Mouse (Mus musculus): ENCODE measurements around the gene Kcnd3.
"Not testable (repeated sequence)": the region's sequence is repeated elsewhere in the genome, so short reads cannot be mapped to it uniquely, and the experiment has no call there.

Kcnd3 gene

DNA sequence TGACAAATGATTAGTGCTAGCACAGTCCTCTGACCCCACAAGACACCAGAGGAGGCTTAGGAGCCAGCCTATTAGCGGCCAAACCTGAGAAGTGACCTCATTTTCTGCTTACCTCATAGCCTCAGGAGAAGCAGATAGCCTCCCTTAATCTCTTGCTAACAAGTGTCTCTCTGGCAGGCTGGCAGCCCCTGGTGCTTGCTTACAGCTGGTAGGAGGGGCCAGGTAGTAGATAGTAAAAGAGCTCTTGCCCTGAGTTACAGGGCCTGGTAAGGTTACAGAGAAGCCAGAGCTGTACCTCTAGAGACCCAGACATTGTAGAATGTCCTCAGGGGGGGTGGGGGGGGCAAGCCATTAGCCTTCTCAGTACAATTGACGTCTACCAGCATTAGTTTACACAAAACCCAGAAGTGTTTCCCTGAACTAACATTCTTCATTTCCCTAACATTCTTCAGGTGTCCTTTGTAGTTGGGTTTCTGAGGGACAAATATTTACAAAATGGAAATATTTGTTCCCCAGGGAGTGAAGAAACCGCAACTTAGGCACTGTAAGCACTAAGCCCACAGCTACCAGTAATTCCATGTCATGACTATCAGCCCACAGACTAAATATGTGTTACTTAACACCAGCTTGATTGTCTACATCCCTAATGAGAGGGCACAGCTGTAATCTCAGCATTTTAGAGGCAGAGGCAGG lies 247.3 kb downstream of the Kcnd3 start:
- no peak for DNase-seq (ENCODE audit: low spot score in 2 of 2)

DNA sequence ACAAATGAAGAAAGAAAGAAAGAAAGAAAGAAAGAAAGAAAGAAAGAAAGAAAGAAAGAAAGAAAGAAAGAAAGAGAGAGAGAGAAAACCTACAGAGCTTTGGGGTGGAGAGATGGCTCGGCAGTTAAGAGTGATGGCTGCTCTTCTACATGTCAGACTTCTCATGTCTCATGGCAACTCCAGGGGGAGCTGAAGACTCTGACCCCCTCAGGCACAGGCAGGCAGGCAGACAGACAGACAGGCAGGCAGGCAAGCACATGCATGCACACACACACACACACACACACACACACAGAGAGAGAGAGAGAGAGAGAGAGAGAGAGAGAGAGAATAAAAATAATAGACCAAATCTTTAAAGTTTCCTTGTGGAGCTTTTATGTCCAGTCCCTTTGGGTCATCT lies 248.7 kb downstream of the Kcnd3 start:
- DNase-seq (ENCODE audit: low spot score in 2 of 2), result not testable (repeated sequence)

DNA sequence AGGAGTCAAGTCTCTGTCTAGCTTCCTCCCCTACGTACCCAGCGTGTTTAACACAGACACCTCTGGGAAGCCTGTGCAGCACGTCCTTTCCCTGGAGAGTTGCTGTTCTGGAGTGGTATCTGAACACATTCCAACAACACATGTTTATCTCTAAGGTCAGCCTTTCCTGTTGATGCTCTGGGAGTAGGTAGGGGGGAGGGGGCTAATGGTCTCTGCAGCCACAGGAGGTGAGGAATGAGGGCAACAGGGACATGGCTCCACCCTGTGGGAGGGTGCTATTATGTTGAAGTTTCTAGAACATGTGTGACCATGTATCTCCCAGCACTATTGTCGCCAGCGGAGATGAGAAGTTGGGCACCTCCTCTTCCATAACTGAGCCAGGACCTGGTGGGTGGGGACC lies 249.3 kb downstream of the Kcnd3 start:
- no peak for DNase-seq (ENCODE audit: low spot score in 2 of 2)

DNA sequence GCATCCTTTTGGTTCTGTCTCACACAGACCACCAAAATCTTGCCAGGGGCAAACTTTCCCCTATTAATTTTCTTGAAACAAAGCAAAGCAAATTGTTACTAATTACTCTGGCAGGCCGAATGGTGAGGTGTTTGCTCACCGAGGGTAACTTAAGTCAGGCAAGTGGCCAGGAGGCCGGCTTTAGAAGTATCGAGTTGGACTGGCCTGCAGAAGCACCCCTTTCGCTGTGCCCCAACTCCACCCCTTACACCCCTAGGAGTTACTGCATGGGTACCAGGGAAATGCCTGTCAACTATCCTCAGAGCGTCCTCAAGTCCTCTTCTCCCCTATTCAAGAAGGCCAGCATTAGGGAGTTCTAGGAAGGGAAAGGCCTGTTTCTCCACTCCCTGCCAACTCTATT lies 251.4 kb downstream of the Kcnd3 start:
- no peak for DNase-seq (ENCODE audit: low spot score in 2 of 2)

DNA sequence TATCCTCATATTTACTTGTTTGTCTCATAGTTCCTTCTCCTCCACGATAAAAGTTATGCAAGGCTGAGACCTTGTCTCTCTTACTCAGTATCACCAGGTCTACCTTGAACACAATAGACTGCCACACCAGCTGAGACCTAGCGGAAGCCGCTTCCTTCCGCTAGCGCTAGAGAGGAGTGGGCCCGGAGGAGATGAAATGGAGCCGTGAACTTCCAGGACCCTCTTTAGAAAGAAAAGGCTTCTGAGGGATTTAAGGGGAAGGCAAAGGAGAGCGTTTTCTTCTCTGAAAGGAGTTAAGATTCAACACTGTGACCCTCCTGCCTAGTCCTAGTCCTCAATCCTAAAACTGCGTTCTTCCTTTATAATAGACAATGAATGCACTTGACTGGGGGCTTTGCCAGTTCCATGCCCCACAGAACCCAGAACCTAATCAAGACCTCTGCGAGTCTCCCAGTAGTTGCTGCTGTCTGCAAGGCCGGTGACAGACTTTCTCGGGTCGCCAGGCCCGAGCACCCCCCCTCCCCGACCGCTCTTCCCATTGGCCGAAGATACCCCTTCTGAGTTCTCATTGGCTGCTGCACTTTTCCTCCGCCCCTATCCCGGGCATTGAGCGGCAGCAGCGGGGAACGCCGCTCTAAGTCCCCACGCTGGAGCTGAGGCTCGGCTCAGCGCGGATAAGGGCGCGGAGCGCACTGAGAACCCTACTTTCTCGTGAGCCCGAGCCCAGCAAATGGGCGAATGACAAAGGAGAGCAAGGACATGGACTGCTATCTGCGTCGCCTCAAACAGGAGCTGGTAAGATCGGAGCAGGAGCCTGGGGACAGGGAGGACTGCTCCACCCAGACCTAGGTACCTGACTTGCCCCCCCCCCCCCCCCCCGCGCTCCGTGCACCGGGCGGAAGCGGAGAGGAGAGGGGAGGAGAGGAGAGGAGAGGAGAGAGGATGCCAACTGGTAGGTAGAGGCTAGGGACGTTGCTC lies 252.2 kb downstream of the Kcnd3 start, which contains the start of gene Inka2:
Inka2 (plus strand) TSS at position 569 of the 978 bp plus-strand sequence.
- DNase-seq (ENCODE audit: low spot score in 2 of 2), result peak; percentile 74 to 83

DNA sequence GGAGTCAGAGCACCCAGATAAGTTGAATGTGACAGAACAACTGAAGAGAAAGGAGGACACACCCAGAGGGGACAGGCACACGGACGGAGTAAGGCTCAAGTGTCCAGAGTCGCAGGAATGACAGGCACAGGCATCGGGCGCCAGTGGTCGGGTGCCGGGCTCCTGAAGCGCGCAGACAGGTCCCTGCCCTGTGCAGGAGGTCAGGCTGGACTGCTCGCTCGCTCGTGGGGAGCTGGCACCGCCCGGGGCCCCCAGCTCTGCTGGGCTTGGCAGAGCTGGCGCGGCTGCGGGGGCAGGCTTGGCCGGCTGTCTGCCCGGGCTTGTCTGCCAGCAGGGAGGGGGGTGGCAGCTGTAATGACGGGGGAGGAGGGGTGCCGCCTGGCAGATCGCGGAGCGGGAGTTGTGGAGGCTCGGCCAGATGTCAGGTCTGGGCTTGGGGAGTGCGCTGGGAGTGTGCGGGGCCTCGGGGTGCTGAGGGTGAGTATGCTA lies 253.0 kb downstream of the Kcnd3 start:
- DNase-seq (ENCODE audit: low spot score in 2 of 2), result peak; percentile 79 to 80

DNA sequence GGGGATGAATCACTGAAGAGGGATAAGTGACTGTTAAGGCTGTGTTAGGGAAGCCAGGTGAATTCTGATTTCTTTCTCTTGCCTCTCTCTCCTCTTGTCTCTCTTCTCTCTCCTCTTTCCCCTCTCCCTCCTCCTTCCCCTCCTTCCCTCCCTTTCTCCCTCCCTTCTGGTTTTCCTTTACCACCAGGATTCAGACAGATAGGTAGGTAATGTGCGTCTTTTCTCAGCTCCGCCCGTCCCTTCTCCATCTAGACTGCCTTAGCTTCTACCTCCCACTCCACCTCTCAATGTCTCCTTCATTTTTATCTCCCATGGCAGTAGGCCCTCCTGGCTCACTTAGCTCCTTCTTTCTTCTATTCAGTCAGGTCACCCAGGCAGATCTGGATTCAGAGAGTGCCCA lies 253.4 kb downstream of the Kcnd3 start:
- DNase-seq (ENCODE audit: low spot score in 2 of 2), result no peak

DNA sequence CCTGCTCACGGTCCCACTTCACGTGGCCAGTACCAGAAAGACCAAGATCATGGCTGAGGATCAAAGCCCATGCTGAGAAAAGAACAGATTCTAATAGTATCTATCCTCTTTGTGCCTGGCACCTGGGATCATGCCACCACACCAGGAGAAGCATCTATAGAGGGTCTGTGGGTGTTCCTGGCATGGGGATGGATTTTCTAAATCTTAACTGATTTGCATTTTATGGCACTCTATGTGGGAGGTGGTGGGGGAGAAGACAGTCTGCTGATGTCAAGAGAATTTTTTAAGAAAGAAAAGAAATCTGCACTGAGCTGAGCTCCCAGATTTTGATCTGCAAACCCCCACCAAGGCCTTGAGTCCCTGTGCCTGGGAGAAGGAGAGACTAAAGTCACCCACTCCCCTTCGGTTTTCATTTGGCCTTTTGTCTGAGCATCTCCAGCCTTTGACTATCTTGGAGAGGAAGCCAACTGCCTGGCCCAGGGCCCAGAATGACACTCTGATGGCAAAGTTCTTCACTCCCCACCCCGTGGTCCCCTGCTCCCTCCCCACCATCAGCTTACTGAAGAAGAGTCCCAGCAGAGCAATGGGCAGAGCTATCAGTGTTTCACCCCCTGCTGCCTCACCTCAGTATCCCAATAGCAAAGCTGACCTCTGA lies 254.4 kb downstream of the Kcnd3 start:
- no peak for DNase-seq (ENCODE audit: low spot score in 2 of 2)

DNA sequence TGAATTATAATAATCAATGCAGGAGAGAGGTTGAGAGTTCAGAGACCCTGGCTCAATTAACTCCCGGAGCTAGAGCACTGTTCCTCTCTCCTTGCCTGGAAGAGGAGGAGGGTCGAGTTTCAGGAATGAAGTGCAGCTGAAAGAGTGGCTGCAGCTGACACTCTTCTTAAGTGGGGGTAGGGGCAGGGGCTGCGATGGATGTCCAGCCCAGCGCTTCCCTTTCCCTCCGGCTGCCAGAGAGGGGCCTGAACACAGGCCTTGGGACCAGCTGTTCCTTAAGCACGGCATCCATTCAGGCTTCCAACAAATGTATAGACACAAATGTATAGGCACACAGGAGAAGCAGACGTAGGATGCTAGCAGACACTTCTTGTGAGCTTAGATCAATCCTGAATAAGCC lies 255.5 kb downstream of the Kcnd3 start:
- no peak for DNase-seq (ENCODE audit: low spot score in 2 of 2)

DNA sequence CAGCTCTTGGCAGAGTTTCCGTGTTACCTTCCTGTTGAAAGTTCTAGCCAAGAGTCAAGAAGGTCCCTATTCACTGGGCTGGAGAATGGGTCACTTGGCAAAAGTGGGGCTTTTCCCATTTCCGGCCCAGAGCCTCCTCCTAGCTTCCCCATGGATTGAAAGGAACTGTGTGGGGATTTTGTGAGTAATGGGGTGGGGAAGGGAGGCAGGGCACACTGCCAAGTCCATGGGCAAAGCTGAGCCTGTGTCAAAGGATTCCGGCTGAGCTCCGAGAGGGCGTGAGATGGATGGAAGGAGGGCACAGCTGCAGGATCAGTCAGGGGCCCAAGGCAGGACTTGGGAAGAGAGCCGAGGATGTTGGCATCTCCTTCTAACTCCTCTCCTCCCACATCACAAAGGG lies 258.1 kb downstream of the Kcnd3 start:
- peak; percentile 65 to 68 for DNase-seq (ENCODE audit: low spot score in 2 of 2)

DNA sequence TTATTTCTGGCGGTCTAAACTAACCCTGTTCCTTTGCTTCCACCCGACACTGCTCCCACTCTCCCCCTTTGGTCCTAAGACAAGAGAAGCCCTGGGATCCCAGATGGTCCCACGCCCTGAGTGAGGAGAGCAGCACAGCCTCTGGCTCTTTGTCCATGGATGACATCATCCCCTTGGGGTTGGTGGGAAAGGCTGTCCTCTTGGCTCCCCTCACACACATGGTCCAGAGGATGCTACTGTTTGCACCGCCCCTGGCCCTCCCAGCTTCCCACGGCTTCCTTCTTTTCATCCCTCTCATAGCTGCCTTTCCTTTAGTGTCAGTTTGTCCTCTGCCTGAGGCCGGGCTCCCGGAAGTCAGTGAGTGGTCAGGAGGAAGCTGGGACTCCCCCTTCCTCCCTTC lies 259.6 kb downstream of the Kcnd3 start:
- DNase-seq (ENCODE audit: low spot score in 2 of 2), result no peak

DNA sequence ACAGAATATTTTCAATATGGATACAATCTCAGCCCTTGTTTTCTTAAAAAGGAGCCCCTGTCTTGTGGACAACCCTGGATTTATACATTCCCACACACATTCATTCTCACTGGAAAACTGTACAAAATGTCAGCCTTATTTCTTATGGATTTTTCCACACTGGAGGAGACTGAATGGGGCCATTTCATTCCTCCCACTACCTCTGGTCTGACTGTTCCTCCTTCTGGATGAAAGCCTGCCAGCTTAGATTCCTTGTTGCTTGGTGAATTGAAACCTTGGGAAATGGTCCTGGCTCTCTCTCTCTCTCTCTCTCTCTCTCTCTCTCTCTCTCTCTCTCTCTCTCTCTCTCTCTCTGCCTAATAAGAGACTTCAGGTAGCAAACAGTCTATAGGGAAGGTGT lies 260.7 kb downstream of the Kcnd3 start:
- no peak for DNase-seq (ENCODE audit: low spot score in 2 of 2)

DNA sequence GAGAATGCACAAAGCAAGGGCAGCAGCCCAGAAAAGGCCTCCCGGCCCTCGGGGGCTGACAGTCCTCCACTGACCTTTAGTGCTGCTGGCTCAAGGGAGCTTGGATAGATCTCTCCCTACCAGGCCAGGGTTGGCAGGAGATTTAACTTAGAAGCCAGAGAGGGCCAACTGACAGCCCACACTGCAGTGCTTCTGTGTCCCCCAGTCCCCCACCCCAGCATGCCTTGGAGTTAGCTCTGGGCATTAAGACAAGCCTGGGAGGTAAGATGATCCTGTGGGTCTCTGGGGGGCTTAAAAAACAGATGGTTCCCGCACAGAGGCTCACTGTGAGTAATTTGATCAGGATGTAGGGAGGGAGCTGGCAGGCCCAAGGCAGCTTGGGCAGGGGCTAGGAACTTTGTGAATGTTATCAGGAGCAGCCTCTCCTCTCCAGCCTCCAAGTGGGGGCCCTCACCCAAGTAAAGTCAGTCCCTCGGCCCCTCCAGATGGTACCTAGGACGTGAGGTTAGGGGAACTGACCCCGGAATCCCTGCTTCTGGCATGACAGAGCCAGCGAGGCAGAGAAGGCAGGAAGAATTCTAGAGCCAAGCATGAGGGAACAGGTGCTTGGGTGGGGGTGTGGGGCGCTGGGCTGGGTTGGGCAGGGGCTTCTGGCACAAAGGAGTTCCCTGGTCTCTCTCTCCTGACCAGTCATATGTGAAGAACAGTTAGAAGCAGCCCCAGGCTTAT lies 262.1 kb downstream of the Kcnd3 start:
- DNase-seq (ENCODE audit: low spot score in 2 of 2), result no peak

DNA sequence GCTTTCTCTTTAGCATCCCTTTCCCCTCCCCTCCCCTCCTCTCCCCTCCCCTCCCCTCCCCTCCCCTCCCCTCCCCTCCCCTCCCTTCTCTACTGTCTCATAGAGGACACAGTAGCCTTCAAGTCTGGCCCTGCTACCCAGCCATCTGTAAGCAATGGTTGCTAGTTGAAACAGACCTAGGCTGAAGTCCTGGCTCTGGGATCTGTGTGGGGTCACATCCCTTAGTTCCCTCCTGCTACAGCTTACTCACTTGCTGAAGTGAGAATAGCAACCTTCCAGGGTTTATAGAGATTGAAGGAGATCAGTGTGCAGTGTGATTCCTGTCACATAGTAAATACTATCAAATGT lies 262.7 kb downstream of the Kcnd3 start:
- no peak for DNase-seq (ENCODE audit: low spot score in 2 of 2)

DNA sequence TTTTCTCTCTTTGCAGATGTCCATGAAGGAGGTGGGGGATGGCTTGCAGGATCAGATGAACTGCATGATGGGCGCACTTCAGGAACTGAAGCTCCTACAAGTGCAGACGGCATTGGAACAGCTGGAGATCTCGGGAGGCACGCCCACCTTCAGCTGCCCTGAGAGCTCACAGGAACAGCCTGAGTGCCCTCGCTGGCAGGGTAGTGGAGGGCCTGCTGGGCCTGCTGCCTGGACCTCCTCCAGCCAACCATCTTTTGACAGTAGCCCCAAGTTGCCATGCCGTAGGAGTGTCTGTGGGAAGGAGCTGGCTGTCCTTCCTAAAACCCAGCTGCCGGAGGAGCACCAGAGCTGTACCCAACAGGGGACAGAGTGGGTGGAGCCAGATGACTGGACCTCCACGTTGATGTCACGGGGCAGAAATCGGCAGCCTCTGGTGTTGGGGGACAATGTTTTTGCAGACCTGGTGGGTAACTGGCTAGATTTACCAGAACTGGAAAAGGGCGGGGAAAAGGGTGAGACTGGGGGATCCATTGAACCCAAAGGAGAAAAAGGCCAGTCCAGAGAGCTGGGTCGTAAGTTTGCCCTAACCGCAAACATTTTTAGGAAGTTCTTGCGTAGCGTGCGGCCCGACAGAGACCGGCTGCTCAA lies 264.3 kb downstream of the Kcnd3 start:
- DNase-seq (ENCODE audit: low spot score in 2 of 2), result no peak

DNA sequence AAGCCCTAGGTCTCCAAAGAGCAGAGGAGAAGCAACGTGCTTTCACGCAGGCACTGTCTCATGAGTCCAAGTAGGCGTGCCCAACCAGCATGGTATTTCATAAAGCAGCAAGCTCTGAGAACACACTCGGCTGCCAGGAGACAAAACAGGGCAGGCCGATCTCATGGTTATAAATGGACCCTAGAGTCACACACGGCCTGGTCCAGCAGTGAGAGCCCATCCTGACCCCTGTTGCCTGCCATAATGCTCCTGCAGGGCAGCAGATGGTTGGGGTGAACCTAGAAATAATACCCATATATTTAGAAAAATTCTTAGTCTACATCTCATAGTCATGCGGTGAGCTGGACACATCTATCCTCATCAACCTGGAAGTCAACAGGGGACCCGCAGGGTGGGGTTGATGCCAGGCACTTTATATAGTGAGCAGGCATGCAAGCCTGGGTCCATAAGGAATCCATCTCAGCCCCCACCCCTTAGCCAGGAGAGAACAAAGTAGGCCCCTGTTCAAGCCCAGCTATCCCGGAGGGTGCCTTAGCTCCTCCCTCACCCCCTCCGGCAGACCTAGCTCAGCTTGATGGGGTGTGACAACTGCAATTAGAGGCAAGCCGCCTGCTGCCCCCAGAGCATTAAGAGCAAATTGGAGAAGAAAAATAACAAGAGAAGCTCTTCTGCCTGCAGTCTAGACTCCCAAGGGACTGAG lies 265.9 kb downstream of the Kcnd3 start:
- no peak for DNase-seq (ENCODE audit: low spot score in 2 of 2)

DNA sequence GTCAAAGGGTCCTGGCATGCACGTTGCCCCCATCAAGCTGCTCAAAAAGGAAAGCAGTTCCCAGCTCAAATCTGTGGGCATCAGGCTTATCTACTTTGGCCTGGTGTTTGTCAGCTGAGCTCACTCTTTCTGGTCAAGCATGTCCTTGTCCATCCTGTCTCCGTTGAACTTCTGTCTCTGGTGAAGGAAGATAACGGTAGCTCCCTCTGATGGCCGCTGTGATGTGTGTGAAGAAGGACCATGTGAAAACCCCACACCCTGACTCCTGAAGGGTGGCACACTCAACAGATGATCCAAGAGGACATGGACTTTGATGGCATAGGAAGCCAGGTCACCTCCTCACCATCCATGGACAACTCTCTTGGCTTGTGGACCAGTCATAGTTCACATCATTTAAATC lies 266.6 kb downstream of the Kcnd3 start:
- DNase-seq (ENCODE audit: low spot score in 2 of 2), result no peak

DNA sequence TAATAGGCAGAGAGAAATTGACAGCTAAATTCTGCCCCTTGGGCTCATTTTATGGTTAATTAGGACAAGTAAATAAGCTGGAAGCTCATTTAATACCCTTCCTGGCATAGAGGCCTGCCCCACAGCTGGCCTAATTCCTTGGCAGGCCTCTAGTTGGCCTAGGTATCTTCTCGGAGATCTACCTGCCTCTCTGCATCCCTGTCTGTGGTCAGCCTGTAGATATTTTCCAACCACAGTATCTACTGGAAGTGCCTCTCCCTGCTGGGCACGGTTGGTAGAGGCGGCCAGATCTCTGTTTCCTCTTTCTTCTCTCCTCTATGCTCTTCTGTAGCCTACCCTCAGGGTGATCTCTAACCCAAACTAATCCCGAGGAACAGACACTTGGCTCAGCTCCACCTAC lies 267.8 kb downstream of the Kcnd3 start:
- no peak for DNase-seq (ENCODE audit: low spot score in 2 of 2)

DNA sequence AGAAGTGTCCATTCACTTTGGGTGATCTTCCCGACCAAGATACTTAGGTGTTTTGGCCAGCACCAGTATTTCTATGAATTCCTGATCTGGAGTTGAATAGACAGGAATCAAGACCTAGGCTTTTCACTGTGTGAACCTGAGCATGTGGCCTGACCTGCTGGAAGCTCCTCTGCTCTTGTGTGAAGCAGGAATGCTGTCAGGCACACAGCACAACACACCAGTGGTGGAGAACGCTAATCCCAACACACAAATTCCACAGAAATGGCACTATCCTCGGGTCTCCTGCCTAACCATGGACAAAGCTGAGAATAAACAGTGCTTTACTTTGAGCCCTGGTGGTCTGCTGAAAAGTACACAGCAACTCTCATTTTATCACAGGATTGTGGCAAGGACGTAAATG lies 268.4 kb downstream of the Kcnd3 start:
- DNase-seq (ENCODE audit: low spot score in 2 of 2), result no peak

DNA sequence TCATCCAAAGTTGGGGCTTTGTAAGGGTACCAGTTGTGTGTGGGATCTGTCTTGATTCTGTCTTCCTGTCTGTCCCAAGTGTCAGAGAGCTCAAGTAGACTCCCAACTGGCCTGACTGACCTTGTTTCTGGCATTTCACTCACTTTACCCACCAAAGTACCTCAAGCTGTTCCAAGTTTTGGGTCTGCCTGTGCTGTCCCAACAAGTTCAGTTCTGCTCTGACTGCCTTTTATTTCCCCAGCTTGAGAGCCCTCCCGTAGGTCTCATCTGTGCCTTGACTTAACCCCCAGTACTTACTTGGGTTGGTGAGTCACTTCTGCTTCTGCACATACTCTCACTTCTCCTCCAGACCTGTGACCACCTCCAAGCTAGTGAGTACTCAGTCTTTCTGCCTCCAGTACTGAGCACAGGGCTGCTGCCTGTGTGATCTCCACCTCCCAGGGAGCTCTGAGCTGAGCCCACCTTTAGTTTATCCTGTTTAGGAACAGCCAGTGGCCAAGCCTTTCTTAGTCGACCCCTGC lies 269.6 kb downstream of the Kcnd3 start:
- DNase-seq (ENCODE audit: low spot score in 2 of 2), result no peak
